Mouse (Mus musculus): Measurements from ENCODE around the gene Ceacam2. TPM values are rescaled to one million over a fixed set of nuclear protein-coding genes. Genes with fewer than 3 reads are reported as not detected.
"Not testable (repeated sequence)": the region's sequence is repeated elsewhere in the genome, so short reads cannot be mapped to it uniquely, and the experiment has no call there.

Ceacam2 gene
- polyA plus RNA-seq, 1 experiment from 2014 or later: not detected

GRCm38 (mm10) chr7:25477752-25478093 is 61.9 kb downstream of the Ceacam2 start:
- DNase-seq (ENCODE audit: low spot score); H3K27me3 ChIP-seq (replicated peaks; ENCODE audit: low read depth, poor library complexity, severe bottlenecking); H3K9me3 ChIP-seq; H3K4me1 ChIP-seq; H3K4me3 ChIP-seq; H3K36me3 ChIP-seq (replicated peaks); H3K27ac ChIP-seq (replicated peaks): not testable (repeated sequence)
- WGBS: 70% methylated on average over 2 of the region's 2 CpGs

- 39% methylated on average over 5 of the region's 5 CpGs for WGBS
- not testable (repeated sequence) for DNase-seq (ENCODE audit: low spot score); H3K27me3 ChIP-seq (replicated peaks; ENCODE audit: low read depth, poor library complexity, severe bottlenecking); H3K9me3 ChIP-seq; H3K36me3 ChIP-seq (replicated peaks); H3K4me3 ChIP-seq; H3K4me1 ChIP-seq; H3K27ac ChIP-seq (replicated peaks)
Observed at GRCm38 (mm10) chr7:25477091-25477751, 62.4 kb downstream of the Ceacam2 start, which contains the start of gene Ceacam1. Ceacam1 (minus strand) TSS chr7:25477603.

- not testable (repeated sequence) for H3K27me3 ChIP-seq (replicated peaks; ENCODE audit: low read depth, poor library complexity, severe bottlenecking); H3K9me3 ChIP-seq; H3K27ac ChIP-seq (replicated peaks); H3K4me1 ChIP-seq; H3K4me3 ChIP-seq; DNase-seq (ENCODE audit: low spot score); H3K36me3 ChIP-seq (replicated peaks)
- WGBS: 85% methylated on average over 6 of the region's 6 CpGs
Observed at GRCm38 (mm10) chr7:25471821-25472220, 67.8 kb downstream of the Ceacam2 start.

Other genes with a start within 250 kb of the Ceacam2 start
- gene Pafah1b3, start 241.9 kb downstream of the Ceacam2 start, polyA plus RNA-seq (2016; fragmentation: Nextera tagmentation; extraction: Ambion mirVana): 281 and 301 TPM in 2 replicates
- 0.82 and 0.88 TPM in 2 replicates for gene Prr19, start 238.4 kb downstream of the Ceacam2 start, polyA plus RNA-seq (2016; fragmentation: Nextera tagmentation; extraction: Ambion mirVana)
- 0.85 and 1.0 TPM in 2 replicates for gene Tmem145, start 233.8 kb downstream of the Ceacam2 start, polyA plus RNA-seq (2016; fragmentation: Nextera tagmentation; extraction: Ambion mirVana)
- gene Megf8, start 222.7 kb downstream of the Ceacam2 start, polyA plus RNA-seq (2016; fragmentation: Nextera tagmentation; extraction: Ambion mirVana): 17.6 and 17.7 TPM in 2 replicates
- not detected in 2 replicates for gene Cnfn, start 170.1 kb downstream of the Ceacam2 start, polyA plus RNA-seq (2016; fragmentation: Nextera tagmentation; extraction: Ambion mirVana)
- 7.8 and 11.6 TPM in 2 replicates for gene Lipe, start 141.1 kb downstream of the Ceacam2 start, polyA plus RNA-seq (2016; fragmentation: Nextera tagmentation; extraction: Ambion mirVana)
- gene Cxcl17, start 127.0 kb downstream of the Ceacam2 start, polyA plus RNA-seq (2016; fragmentation: Nextera tagmentation; extraction: Ambion mirVana): 0.69 and 0.75 TPM in 2 replicates
- 1.5 TPM in 2 replicates for gene Ceacam1, start 62.3 kb downstream of the Ceacam2 start, polyA plus RNA-seq (2016; fragmentation: Nextera tagmentation; extraction: Ambion mirVana)
- gene Erich4, start 76.0 kb upstream of the Ceacam2 start, polyA plus RNA-seq (2016; fragmentation: Nextera tagmentation; extraction: Ambion mirVana): not detected in 2 replicates
- 31.6 and 34.8 TPM in 2 replicates for gene Dmac2, start 79.6 kb upstream of the Ceacam2 start, polyA plus RNA-seq (2016; fragmentation: Nextera tagmentation; extraction: Ambion mirVana)
- gene B3gnt8, start 86.8 kb upstream of the Ceacam2 start, polyA plus RNA-seq (2016; fragmentation: Nextera tagmentation; extraction: Ambion mirVana): 0.99 and 1.3 TPM in 2 replicates
- gene Bckdha, start 119.1 kb upstream of the Ceacam2 start, polyA plus RNA-seq (2016; fragmentation: Nextera tagmentation; extraction: Ambion mirVana): 54.9 and 59.2 TPM in 2 replicates
- 93.5 and 101 TPM in 2 replicates for gene Exosc5, start 119.3 kb upstream of the Ceacam2 start, polyA plus RNA-seq (2016; fragmentation: Nextera tagmentation; extraction: Ambion mirVana)
- gene Tmem91, start 135.3 kb upstream of the Ceacam2 start, polyA plus RNA-seq (2016; fragmentation: Nextera tagmentation; extraction: Ambion mirVana): 2.6 and 3.6 TPM in 2 replicates
- gene B9d2, start 140.9 kb upstream of the Ceacam2 start, polyA plus RNA-seq (2016; fragmentation: Nextera tagmentation; extraction: Ambion mirVana): 33.5 and 34.1 TPM in 2 replicates
- 1.2 and 1.5 TPM in 2 replicates for gene Tgfb1, start 147.1 kb upstream of the Ceacam2 start, polyA plus RNA-seq (2016; fragmentation: Nextera tagmentation; extraction: Ambion mirVana)
- gene Ccdc97, start 179.2 kb upstream of the Ceacam2 start, polyA plus RNA-seq (2016; fragmentation: Nextera tagmentation; extraction: Ambion mirVana): 31.6 and 33.2 TPM in 2 replicates
- 60.8 and 62.5 TPM in 2 replicates for gene Hnrnpul1, start 214.9 kb upstream of the Ceacam2 start, polyA plus RNA-seq (2016; fragmentation: Nextera tagmentation; extraction: Ambion mirVana)
- gene Axl, start 248.8 kb upstream of the Ceacam2 start, polyA plus RNA-seq (2016; fragmentation: Nextera tagmentation; extraction: Ambion mirVana): 22.1 and 29.7 TPM in 2 replicates